In genomic region chr15:96684132-96684830, GRCm38 (mm10) we compare ENCODE assay signal across 8 mouse cellular contexts. TPM values are rescaled to one million over a fixed set of nuclear protein-coding genes. Genes with fewer than 3 reads are reported as not detected.
A peak's percentile ranks its signal among the peaks of the same experiment; 100 is the strongest.
DNase-seq lines count a peak whose midpoint lies in the region; ATAC-seq and TF ChIP-seq lines count a peak whose summit lies in the region.

No protein-coding gene starts in this region.

- no peak overlapping the region for H3K9ac ChIP-seq in kidney, embryonic 14.5 days (ENCODE audit: low read depth, low read length)

- H3K27ac ChIP-seq in gastrocnemius, adult 2 months = no peak overlapping the region
- H3K27ac ChIP-seq in brown adipose tissue, adult 24 weeks (replicated peaks; ENCODE audit: low read depth, low read length) = no peak overlapping the region
- no peak overlapping the region for H3K27ac ChIP-seq in kidney, embryonic 14.5 days (ENCODE audit: low read depth, low read length)

- peak; percentile 18; the same call in 1 of the 2 replicates for ATAC-seq in kidney, embryonic 14.5 days (ENCODE audit: low FRiP score, low TSS enrichment)

- DNase-seq in gastrocnemius, adult 2 months = no peak
- no peak for DNase-seq in gastrocnemius, adult 8-10 months (ENCODE audit: low spot score in 2 of 2)
- DNase-seq in 416B (ENCODE audit: low read depth) = peak; percentile 69
- no peak for DNase-seq in spleen, adult 12 weeks (ENCODE audit: low spot score)
- DNase-seq in cerebellum, adult 18-20 months = no peak

- no peaks in the 10 kb centered on the region for H3K27me3 ChIP-seq in kidney, embryonic 14.5 days (ENCODE audit: control insufficient read depth, insufficient read depth, low read length)
- H3K27me3 ChIP-seq in megakaryocyte, embryonic 14.5 days (replicated peaks) = peaks cover 10% of the 10 kb centered on the region

- H3K4me2 ChIP-seq in kidney, embryonic 14.5 days (replicated peaks; ENCODE audit: low read depth, low read length) = no peak overlapping the region

- no peaks in the 10 kb centered on the region for H3K4me1 ChIP-seq in brown adipose tissue, adult 24 weeks (ENCODE audit: control insufficient read depth, insufficient read depth, insufficient read length, low read length)
- H3K4me1 ChIP-seq in kidney, embryonic 14.5 days (ENCODE audit: control insufficient read depth, insufficient read depth, low read length) = no peaks in the 10 kb centered on the region
- peaks cover 21% of the 10 kb centered on the region for H3K4me1 ChIP-seq in megakaryocyte, embryonic 14.5 days

- 42% methylated on average over 11 of the region's 11 CpGs for WGBS in kidney, embryonic 14.5 days

- intact Hi-C loops in gastrocnemius, adult 2 months (cut with DNase I) = no loop called here

- no peaks in the 10 kb centered on the region for H3K9me3 ChIP-seq in kidney, embryonic 14.5 days (ENCODE audit: control insufficient read depth, low read length)
- H3K9me3 ChIP-seq in megakaryocyte, embryonic 14.5 days = no peaks in the 10 kb centered on the region

- H3K4me3 ChIP-seq in gastrocnemius, adult 2 months = no peak overlapping the region
- H3K4me3 ChIP-seq in brown adipose tissue, adult 24 weeks (ENCODE audit: insufficient read depth, low read depth, low read length) = peak overlapping the region; percentile 1; the same call in 1 of the 2 replicates
- no peak overlapping the region for H3K4me3 ChIP-seq in kidney, embryonic 14.5 days (ENCODE audit: low read length)
- H3K4me3 ChIP-seq in megakaryocyte, embryonic 14.5 days (replicated peaks) = peak overlapping the region; percentile 87

- peaks cover 19% of the 10 kb centered on the region for H3K36me3 ChIP-seq in kidney, embryonic 14.5 days (ENCODE audit: control insufficient read depth, insufficient read depth, low read length)
- H3K36me3 ChIP-seq in megakaryocyte, embryonic 14.5 days (replicated peaks; ENCODE audit: low read length) = peaks cover 28% of the 10 kb centered on the region

- TF ChIP-seq CTCF in gastrocnemius, adult 2 months (IDR thresholded peaks at IDR 0.05) = peak; percentile 35

RNA-seq across cellular contexts. Expression of gene Slc38a2, which starts 15.2 kb away (rescaled TPM):
- 100 to 1,000 TPM; 115 to 116 TPM for total RNA-seq in gastrocnemius, adult 2 months (2021)
- 100 to 1,000 TPM in 1 of 4 experiments, 10 to 100 TPM in 3; 60.8 to 209 (median 73.5) TPM for total RNA-seq in gastrocnemius, adult 8-10 months (2022)
- polyA plus RNA-seq in brown adipose tissue, adult 24 weeks (2012; ENCODE audit: insufficient read depth, insufficient read length, missing spikeins) = 25.0 and 41.1 TPM in 2 replicates
- polyA plus RNA-seq in kidney, embryonic 14.5 days (2014; fragmentation: Nextera tagmentation; extraction: Ambion mirVana) = 102 and 177 TPM in 2 replicates
- 4.2 and 5.6 TPM in 2 replicates for polyA plus RNA-seq in megakaryocyte, embryonic 14.5 days (2012; ENCODE audit: insufficient read depth, low replicate concordance)

RNA-seq across cellular contexts. Expression of gene Slc38a1, which starts 41.6 kb away (rescaled TPM):
- total RNA-seq in gastrocnemius, adult 2 months (2021) = 1 to 10 TPM; 1.0 to 1.3 TPM
- total RNA-seq in gastrocnemius, adult 8-10 months (2022) = 1 to 10 TPM in 2 of 4 experiments, under 1 TPM in 2; 0.45 to 2.5 (median 1.0) TPM
- 0.28 TPM in 1 of 2 replicates, not detected in the other for polyA plus RNA-seq in brown adipose tissue, adult 24 weeks (2012; ENCODE audit: insufficient read depth, insufficient read length, missing spikeins)
- 75.4 and 98.8 TPM in 2 replicates for polyA plus RNA-seq in kidney, embryonic 14.5 days (2014; fragmentation: Nextera tagmentation; extraction: Ambion mirVana)
- polyA plus RNA-seq in megakaryocyte, embryonic 14.5 days (2012; ENCODE audit: insufficient read depth, low replicate concordance) = 22.9 and 64.1 TPM in 2 replicates

Comparison
In these comparisons a context has a peak if more than half of its experiments do, and no peak if none do; other contexts are left out.
1. H3K4me3 ChIP-seq: peak in brown adipose tissue, adult 24 weeks (single experiment) and megakaryocyte, embryonic 14.5 days (single experiment); none in gastrocnemius, adult 2 months (single experiment) and kidney, embryonic 14.5 days (single experiment).
2. RNA of gene Slc38a1, which starts 41.6 kb away (polyA plus RNA-seq): 75.4 to 98.8 TPM in kidney, embryonic 14.5 days and 22.9 to 64.1 TPM in megakaryocyte, embryonic 14.5 days; 0.28 TPM in brown adipose tissue, adult 24 weeks; every median in the first group is over 10 times any median in the second.